Mouse (Mus musculus) heart, embryonic 16.5 days (tissue): Measurements from ENCODE around the gene Cntnap2. TPM values are rescaled to one million over a fixed set of nuclear protein-coding genes. Genes with fewer than 3 reads are reported as not detected.

Source experiments
- ATAC-seq: fragments of 200-750 bp; cut with Nextera tagmentation; replicated peaks from 2 replicates; pipeline ENCODE4 v1.8.0; 2017; ENCODE audit warnings: moderate number of reproducible peaks; ENCODE audit not compliant: insufficient read depth, low FRiP score; ENCODE audit errors: extremely low read depth
- H3K27ac ChIP-seq: fragments of 300-500 bp; sonication (generic); 2 replicates; pipeline ENCODE4 v1.5.1; 2014; ENCODE audit warnings: mild to moderate bottlenecking, low read length, control low read depth, moderate library complexity
- H3K27me3 ChIP-seq: fragments of 300-500 bp; sonication (generic); 2 replicates; pipeline ENCODE4 v1.6.1; 2014; ENCODE audit warnings: low read length, mixed read lengths; ENCODE audit not compliant: control insufficient read depth, insufficient read depth
- H3K36me3 ChIP-seq: fragments of 300-500 bp; sonication (generic); 2 replicates; pipeline ENCODE4 v1.6.1; 2014; ENCODE audit not compliant: control insufficient read depth, insufficient read depth
- H3K4me1 ChIP-seq: fragments of 300-500 bp; sonication (generic); 2 replicates; pipeline ENCODE4 v1.6.1; 2014; ENCODE audit warnings: low read length, mixed read lengths; ENCODE audit not compliant: control insufficient read depth, insufficient read depth
- H3K4me2 ChIP-seq: fragments of 300-500 bp; sonication (generic); 2 replicates; pipeline ENCODE4 v1.6.1; 2014; ENCODE audit warnings: low read depth, mild to moderate bottlenecking, control low read depth, low read length
- H3K4me3 ChIP-seq: fragments of 300-500 bp; sonication (generic); 2 replicates; pipeline ENCODE4 v1.5.1; 2014; ENCODE audit warnings: mild to moderate bottlenecking, control low read depth, low read length
- H3K9ac ChIP-seq: fragments of 300-500 bp; sonication (generic); 2 replicates; pipeline ENCODE4 v1.6.1; 2014; ENCODE audit warnings: low read length, control low read depth
- H3K9me3 ChIP-seq: fragments of 300-500 bp; sonication (generic); replicated peaks from 2 replicates; pipeline ENCODE4 v1.6.1; 2016; ENCODE audit warnings: low read length; ENCODE audit not compliant: control insufficient read depth
- WGBS: fragments of 180-500 bp; shearing (Covaris S2); extraction: QIAGEN DNeasy Blood & Tissue Kit; methylation state at CpG from one replicate; pipeline ENCODE4 v1.1.7; 2014; 5-methylcytosine and 5-hydroxymethylcytosine counted together
- polyA plus RNA-seq: library from polyadenylated mRNA; unstranded; fragments of >200 nt; fragmentation: Nextera tagmentation; extraction: Ambion mirVana; gene quantifications from 2 replicates; pipeline ENCODE4 v1.2.1, GENCODE M21; 2015

The Cntnap2 gene
- polyA plus RNA-seq = 0.40 and 0.46 TPM in 2 replicates

- Histone ChIP-seq H3K9ac (no peak within 1 kb of the TSS), H3K9me3 (no peaks in the 10 kb centered on the region), H3K27ac (no peak within 1 kb of the TSS), H3K27me3 (peaks cover 6% of the 10 kb centered on the region; the same call in 1 of the 2 replicates), H3K36me3 (no peaks in the 10 kb centered on the region), H3K4me3 (no peak within 1 kb of the TSS), H3K4me1 (no peaks in the 10 kb centered on the region), H3K4me2 (no peak within 1 kb of the TSS)
- WGBS = 13% methylated on average over 8 of the region's 8 CpGs
- ATAC-seq = no peak
Measured at GRCm38 (mm10) chr6:45059091-45059490, at the start of gene Cntnap2. Gene Cntnap2, plus strand, starts transcription at chr6:45059357.

DNA sequence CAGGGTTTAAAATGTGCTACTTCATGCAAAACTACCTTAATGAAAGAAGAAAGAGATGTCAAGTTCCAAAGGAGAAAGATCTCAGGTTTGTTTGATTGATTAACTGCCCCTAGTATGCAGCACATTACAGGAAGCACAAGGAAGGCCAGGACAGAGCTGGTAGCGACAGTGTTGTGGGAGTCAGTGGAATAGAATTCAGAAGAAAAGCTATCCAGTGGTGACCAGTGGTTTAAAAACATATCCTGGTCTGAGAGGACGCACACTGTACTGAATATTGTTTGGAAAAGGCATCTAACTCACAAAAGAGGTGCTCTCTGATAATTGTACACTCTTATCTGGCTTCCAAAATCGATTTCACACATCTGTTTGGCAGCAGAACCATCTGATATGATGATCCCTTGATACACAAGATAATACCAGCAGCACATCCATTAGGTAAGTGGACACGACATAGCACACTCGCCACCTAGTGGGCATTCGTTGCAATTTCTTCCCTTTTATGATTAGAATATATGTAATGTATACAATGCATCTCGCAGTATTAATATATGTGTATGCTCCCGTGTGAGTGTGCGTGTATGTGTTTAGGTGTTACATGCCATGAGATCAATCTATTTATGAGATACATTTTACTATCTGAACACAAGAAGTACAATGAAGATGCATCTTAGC is 33.0 kb upstream of the Cntnap2 start:
- Histone ChIP-seq H3K9me3 (no peaks in the 10 kb centered on the region), H3K9ac (no peak overlapping the region), H3K27me3 (no peaks in the 10 kb centered on the region), H3K27ac (no peak overlapping the region), H3K36me3 (no peaks in the 10 kb centered on the region), H3K4me3 (no peak overlapping the region), H3K4me2 (no peak overlapping the region), H3K4me1 (no peaks in the 10 kb centered on the region)
- no peak for ATAC-seq
- 21% methylated on average over 9 of the region's 9 CpGs for WGBS

DNA sequence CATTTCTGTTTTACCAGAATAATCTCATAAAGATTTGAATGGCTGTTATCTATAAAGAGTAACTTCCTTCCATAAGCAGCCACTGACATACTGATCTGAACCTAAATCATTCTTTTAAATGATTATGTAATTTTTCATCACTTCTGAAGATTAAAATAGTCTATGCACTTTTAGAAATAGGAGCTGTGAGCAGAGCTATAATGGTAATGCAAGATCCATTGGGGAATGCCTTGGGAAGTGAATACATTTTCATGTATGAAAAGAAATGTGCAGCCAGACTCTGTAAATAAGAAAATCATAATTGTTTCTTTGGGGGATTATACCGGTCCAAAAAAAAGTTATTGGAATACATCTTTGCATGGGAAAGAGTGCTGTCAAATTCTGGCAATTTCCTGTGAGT is 19.7 kb upstream of the Cntnap2 start:
- Histone ChIP-seq H3K27ac (no peak overlapping the region), H3K4me3 (no peak overlapping the region), H3K27me3 (no peaks in the 10 kb centered on the region), H3K36me3 (no peaks in the 10 kb centered on the region), H3K4me1 (no peaks in the 10 kb centered on the region), H3K4me2 (no peak overlapping the region), H3K9me3 (no peaks in the 10 kb centered on the region), H3K9ac (no peak overlapping the region)
- ATAC-seq = no peak
- WGBS = 52% methylated on average over 1 of the region's 1 CpGs

- Histone ChIP-seq H3K27me3 (peaks cover 6% of the 10 kb centered on the region; the same call in 1 of the 2 replicates), H3K27ac (no peak overlapping the region), H3K9me3 (no peaks in the 10 kb centered on the region), H3K9ac (no peak overlapping the region), H3K4me1 (no peaks in the 10 kb centered on the region), H3K36me3 (no peaks in the 10 kb centered on the region), H3K4me2 (no peak overlapping the region), H3K4me3 (no peak overlapping the region)
- 9% methylated on average over 37 of the region's 37 CpGs for WGBS
- ATAC-seq = no peak
Measured at GRCm38 (mm10) chr6:45059556-45060471, 657 bp downstream of the Cntnap2 start.

- WGBS = 68% methylated on average over 5 of the region's 5 CpGs
- no peak for ATAC-seq
Measured at GRCm38 (mm10) chr6:45062214-45062997, 3.2 kb downstream of the Cntnap2 start.

DNA sequence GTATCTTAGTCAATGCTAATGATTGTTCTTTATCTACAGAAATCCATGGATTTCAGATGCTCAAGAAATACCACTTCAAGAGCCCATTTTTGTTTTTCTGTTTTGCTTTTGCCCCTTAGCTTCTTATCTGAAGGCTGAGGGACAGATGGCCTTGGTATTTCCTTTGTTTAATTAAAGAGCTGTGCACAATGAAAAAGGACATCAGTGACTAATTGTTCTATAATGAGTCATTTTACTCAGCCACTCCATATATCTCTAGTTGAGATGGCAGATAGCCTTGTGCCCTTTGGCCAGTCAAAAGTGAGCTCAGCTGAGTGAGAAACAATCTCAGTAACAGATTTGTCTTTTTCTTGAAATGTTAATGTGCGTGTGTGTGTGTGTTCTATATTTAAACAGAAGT is 29.1 kb downstream of the Cntnap2 start:
- ATAC-seq = no peak
- H3K9ac ChIP-seq = no peak overlapping the region
- H3K36me3 ChIP-seq = no peaks in the 10 kb centered on the region
- H3K27ac ChIP-seq = no peak overlapping the region
- no peaks in the 10 kb centered on the region for H3K4me1 ChIP-seq
- WGBS = 48% methylated on average over 1 of the region's 1 CpGs
- no peak overlapping the region for H3K4me2 ChIP-seq
- H3K9me3 ChIP-seq = no peaks in the 10 kb centered on the region
- H3K4me3 ChIP-seq = no peak overlapping the region
- H3K27me3 ChIP-seq = no peaks in the 10 kb centered on the region

More at GRCm38 (mm10) chr6:45062214-45062997, 3.2 kb downstream of the Cntnap2 start:
- no peak overlapping the region for H3K4me3 ChIP-seq
- no peaks in the 10 kb centered on the region for H3K9me3 ChIP-seq
- no peak overlapping the region for H3K9ac ChIP-seq
- peaks cover 6% of the 10 kb centered on the region; the same call in 1 of the 2 replicates for H3K27me3 ChIP-seq
- no peak overlapping the region for H3K4me2 ChIP-seq
- H3K27ac ChIP-seq = no peak overlapping the region
- no peaks in the 10 kb centered on the region for H3K36me3 ChIP-seq
- no peaks in the 10 kb centered on the region for H3K4me1 ChIP-seq

GRCm38 (mm10) chr6:45113613-45114012 is 54.5 kb downstream of the Cntnap2 start:
- no peak overlapping the region for H3K4me2 ChIP-seq
- no peak overlapping the region for H3K9ac ChIP-seq
- no peaks in the 10 kb centered on the region for H3K9me3 ChIP-seq
- no peak for ATAC-seq
- no peaks in the 10 kb centered on the region for H3K4me1 ChIP-seq
- no peaks in the 10 kb centered on the region for H3K27me3 ChIP-seq
- no peak overlapping the region for H3K4me3 ChIP-seq
- no peak overlapping the region for H3K27ac ChIP-seq
- H3K36me3 ChIP-seq = no peaks in the 10 kb centered on the region

DNA sequence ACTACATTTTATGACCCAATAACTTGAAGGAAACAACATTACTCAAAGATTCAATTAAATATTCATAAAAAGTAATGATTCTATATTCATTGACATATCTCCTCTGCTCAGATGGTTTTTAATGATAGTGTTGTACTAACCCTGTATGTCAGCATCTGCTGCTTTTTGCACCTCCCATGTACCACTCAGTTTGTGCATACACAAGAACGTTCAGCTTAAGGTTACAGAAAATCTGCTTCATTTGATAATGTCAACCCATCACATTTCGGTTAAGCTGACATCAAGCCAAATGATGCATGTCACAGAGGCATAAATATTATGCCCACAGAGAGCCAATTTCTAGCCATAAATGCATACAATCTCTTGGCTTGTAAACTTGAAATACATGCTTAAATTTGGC is 85.7 kb downstream of the Cntnap2 start:
- H3K9ac ChIP-seq = no peak overlapping the region
- H3K9me3 ChIP-seq = no peaks in the 10 kb centered on the region
- H3K27ac ChIP-seq = no peak overlapping the region
- no peaks in the 10 kb centered on the region for H3K27me3 ChIP-seq
- ATAC-seq = no peak
- no peaks in the 10 kb centered on the region for H3K36me3 ChIP-seq
- WGBS = 70% methylated on average over 2 of the region's 2 CpGs
- H3K4me3 ChIP-seq = no peak overlapping the region
- H3K4me2 ChIP-seq = no peak overlapping the region
- no peaks in the 10 kb centered on the region for H3K4me1 ChIP-seq
